Mouse (Mus musculus) Muller cell, postnatal 12 days (primary cell): ENCODE data around the gene Cnbp.

ENCODE experiments used
- DNase-seq: peaks from one replicate; pipeline ENCODE4 v3.0.0-alpha.2; 2015; ENCODE audit errors: inconsistent ontology term

Cnbp gene

GRCm38 (mm10) chr6:87806028-87806427 is 44.9 kb downstream of the Cnbp start:
- DNase-seq, result no peak

- DNase-seq, result no peak
These were observed 45.5 kb downstream of the Cnbp start for GRCm38 (mm10) chr6:87805448-87805847.

GRCm38 (mm10) chr6:87804886-87805285 is 46.0 kb downstream of the Cnbp start:
- no peak for DNase-seq

GRCm38 (mm10) chr6:87804036-87804435 is 46.9 kb downstream of the Cnbp start:
- DNase-seq, result no peak

GRCm38 (mm10) chr6:87802462-87802861 is 48.4 kb downstream of the Cnbp start:
- DNase-seq, result no peak

- DNase-seq, result no peak
These were observed 51.3 kb downstream of the Cnbp start for GRCm38 (mm10) chr6:87799576-87799975.

GRCm38 (mm10) chr6:87797321-87797720 is 53.6 kb downstream of the Cnbp start:
- DNase-seq, result no peak

- no peak for DNase-seq
These were observed 54.5 kb downstream of the Cnbp start for GRCm38 (mm10) chr6:87796251-87796880.

GRCm38 (mm10) chr6:87795385-87796150 is 55.3 kb downstream of the Cnbp start:
- no peak for DNase-seq

GRCm38 (mm10) chr6:87793821-87794510 is 56.9 kb downstream of the Cnbp start:
- DNase-seq, result no peak
